In genomic region chr1:165583529-165584184, GRCm38 (mm10) we compare ENCODE assay signal across 9 mouse cellular contexts. TPM values are rescaled to one million over a fixed set of nuclear protein-coding genes. Genes with fewer than 3 reads are reported as not detected.
DNase-seq lines count a peak whose midpoint lies in the region; ATAC-seq and TF ChIP-seq lines count a peak whose summit lies in the region.
"Had no signal": no experiment of that assay in that cellular context is flagged by ENCODE, and none has a peak within 500 bp of the region (broad histone marks: within the 10 kb centered on the region; RNA-seq: fewer than 3 reads in every experiment).

No protein-coding gene starts in this region.

- peak; percentile 75 for DNase-seq in MEL-GATA-1-ER (ENCODE audit: extremely low read depth, low read depth)
- DNase-seq in cerebellum, adult 8-10 months = peak; percentile 91
- DNase-seq in hindbrain, embryonic 11.5 days (ENCODE audit: low spot score) = peak; percentile 92
- peak; percentile 88 for DNase-seq in layer of hippocampus, adult 9-10 months (ENCODE audit: low spot score)
- peak; percentile 71 for DNase-seq in ovary, postnatal 10 days (ENCODE audit: low spot score)
- DNase-seq in thymus, adult 2 months = peak; percentile 86

- TF ChIP-seq POLR2A in thymus, adult 2 months (IDR thresholded peaks at IDR 0.05; ENCODE audit: control insufficient read depth, extremely low read depth, insufficient read depth, low read length, poor library complexity) = no peak

- no peak overlapping the region for H3K9ac ChIP-seq in hindbrain, embryonic 11.5 days (ENCODE audit: low read depth, low read length)
- no peak overlapping the region for H3K9ac ChIP-seq in lung, embryonic 15.5 days

- H3K4me3 ChIP-seq in hindbrain, embryonic 11.5 days (ENCODE audit: low read depth, low read length) = no peak overlapping the region
- H3K4me3 ChIP-seq in lung, embryonic 15.5 days = no peak overlapping the region
- no peak overlapping the region for H3K4me3 ChIP-seq in thymus, adult 2 months (ENCODE audit: control insufficient read depth, insufficient read depth, low read length)
- H3K4me3 ChIP-seq: megakaryocyte, embryonic 14.5 days had no signal

- no peak overlapping the region for H3K4me2 ChIP-seq in hindbrain, embryonic 11.5 days (replicated peaks; ENCODE audit: low read depth, low read length)
- no peak overlapping the region for H3K4me2 ChIP-seq in lung, embryonic 15.5 days

- H3K4me1 ChIP-seq in hindbrain, embryonic 11.5 days (replicated peaks; ENCODE audit: control insufficient read depth, insufficient read depth, low read length) = no peaks in the 10 kb centered on the region
- H3K4me1 ChIP-seq in lung, embryonic 15.5 days = peaks cover 27% of the 10 kb centered on the region
- H3K4me1 ChIP-seq in thymus, adult 2 months (replicated peaks; ENCODE audit: control insufficient read depth, insufficient read depth, low read length) = no peaks in the 10 kb centered on the region

- WGBS in hindbrain, embryonic 11.5 days = 31% methylated on average over 12 of the region's 12 CpGs
- WGBS in lung, embryonic 15.5 days = 30% methylated on average over 12 of the region's 12 CpGs
- WGBS in thymus, adult 2 months = 26% methylated on average over 12 of the region's 12 CpGs

- ATAC-seq in frontal cortex, adult (ENCODE audit: low TSS enrichment) = peak; percentile 97
- peak; percentile 86 for ATAC-seq in hindbrain, embryonic 11.5 days (ENCODE audit: low FRiP score)
- peak; percentile 56 for ATAC-seq in lung, embryonic 15.5 days (ENCODE audit: borderline replicate concordance, extremely low read depth, low FRiP score, low TSS enrichment)

- TF ChIP-seq CTCF in thymus, adult 2 months (IDR thresholded peaks at IDR 0.05; ENCODE audit: borderline replicate concordance, control insufficient read depth, extremely low read depth, insufficient read depth, low read length, poor library complexity) = peak; percentile 93

- no peaks in the 10 kb centered on the region for H3K36me3 ChIP-seq in hindbrain, embryonic 11.5 days (ENCODE audit: control insufficient read depth, insufficient read depth, low read length)
- H3K36me3 ChIP-seq in lung, embryonic 15.5 days = no peaks in the 10 kb centered on the region
- H3K36me3 ChIP-seq in thymus, adult 2 months (ENCODE audit: control insufficient read depth, insufficient read depth, low read length) = no peaks in the 10 kb centered on the region

- no peak overlapping the region for H3K27ac ChIP-seq in hindbrain, embryonic 11.5 days (ENCODE audit: low read depth, low read length)
- H3K27ac ChIP-seq in lung, embryonic 15.5 days = no peak overlapping the region
- no peak overlapping the region for H3K27ac ChIP-seq in thymus, adult 2 months (ENCODE audit: control insufficient read depth, insufficient read depth, low read length)

- no peaks in the 10 kb centered on the region for H3K9me3 ChIP-seq in hindbrain, embryonic 11.5 days (ENCODE audit: control insufficient read depth, low read length)
- no peaks in the 10 kb centered on the region for H3K9me3 ChIP-seq in lung, embryonic 15.5 days

- no peaks in the 10 kb centered on the region for H3K27me3 ChIP-seq in hindbrain, embryonic 11.5 days (ENCODE audit: control insufficient read depth, insufficient read depth, low read length)
- H3K27me3 ChIP-seq in lung, embryonic 15.5 days = no peaks in the 10 kb centered on the region
- H3K27me3 ChIP-seq in thymus, adult 2 months (ENCODE audit: control insufficient read depth, insufficient read depth, low read length) = no peaks in the 10 kb centered on the region

RNA-seq across cellular contexts. Expression of gene Mpzl1, which starts 50.7 kb away (rescaled TPM):
- 149 and 150 TPM in 2 replicates for polyA plus RNA-seq in hindbrain, embryonic 11.5 days (2014; fragmentation: Nextera tagmentation; extraction: Ambion mirVana)
- polyA plus RNA-seq in lung, embryonic 15.5 days (2015; fragmentation: Nextera tagmentation; extraction: Ambion mirVana) = 193 and 203 TPM in 2 replicates
- polyA plus RNA-seq in thymus, adult 2 months (2012; rRNA removed) = 4.6 and 5.9 TPM in 2 replicates

Comparison
In these comparisons a context has a peak if more than half of its experiments do, and no peak if none do; other contexts are left out.
1. RNA of gene Mpzl1, which starts 50.7 kb away (polyA plus RNA-seq): 193 to 203 TPM in lung, embryonic 15.5 days and 149 to 150 TPM in hindbrain, embryonic 11.5 days; 4.6 to 5.9 TPM in thymus, adult 2 months; every median in the first group is over 10 times any median in the second.
2. Peak in every context shown above with its lines, with median percentiles within 50 percentile points of each other: DNase-seq and ATAC-seq.